Mouse (Mus musculus) cerebellum, adult 2 months (tissue): ENCODE results near the gene Prss35.

Experiments used
- CTCF ChIP-seq: fragments of 200-500 bp; IDR thresholded peaks from 2 replicates; pipeline ENCODE4 v1.5.1; 2011; ENCODE audit warnings: low read depth, mild to moderate bottlenecking, control low read depth, low read length, moderate library complexity, borderline replicate concordance; ENCODE audit not compliant: insufficient read depth
- POLR2A ChIP-seq: fragments of 200-500 bp; IDR thresholded peaks from 2 replicates; pipeline ENCODE4 v1.6.1; 2011; ENCODE audit warnings: low read length, control low read depth, borderline replicate concordance; ENCODE audit not compliant: insufficient read depth

DNA sequence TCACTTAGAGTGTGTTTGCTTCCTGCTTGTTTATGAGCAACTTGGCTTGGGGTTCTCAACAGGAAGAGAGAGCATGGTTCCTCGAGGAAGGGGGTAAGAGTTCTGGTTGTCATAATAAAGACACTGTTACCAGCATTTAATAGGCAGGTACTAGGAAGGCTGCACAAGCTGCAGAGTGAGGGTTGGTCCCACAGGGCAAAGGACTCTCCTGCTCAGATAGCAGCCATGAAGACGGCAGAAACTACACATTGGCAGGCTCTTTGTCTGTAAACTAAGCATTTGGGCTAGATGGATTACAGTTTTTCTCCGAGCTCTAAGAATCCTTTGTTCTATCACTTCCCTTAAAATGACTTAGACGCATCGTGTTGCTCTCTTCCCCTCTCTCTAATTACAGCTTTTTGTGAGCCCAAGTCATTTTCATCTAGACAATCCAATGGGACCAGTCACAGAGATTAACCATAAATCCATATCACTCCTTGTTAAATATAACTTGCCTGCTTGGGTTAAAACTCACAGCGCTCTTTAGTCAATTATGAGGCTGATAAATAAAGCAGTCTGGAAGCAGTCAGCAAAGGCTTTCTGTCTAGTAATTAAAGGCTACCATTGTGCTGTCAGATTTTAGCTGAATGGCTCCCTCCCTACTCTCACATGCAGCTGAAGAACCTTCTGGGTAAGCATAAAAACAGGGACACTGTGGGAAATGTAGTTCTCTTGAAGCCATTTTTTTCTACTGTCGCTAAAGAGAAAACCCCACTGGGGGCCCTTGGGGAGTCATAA is 17.7 kb upstream of the Prss35 start:
- no peak for TF ChIP-seq CTCF
- TF ChIP-seq POLR2A = no peak
